Mouse (Mus musculus): ENCODE results near the gene Tchp. TPM values are rescaled to one million over a fixed set of nuclear protein-coding genes. Genes with fewer than 3 reads are reported as not detected.

The Tchp gene
- polyA plus RNA-seq, 1 experiment from 2014 or later: 10.5 TPM

DNA sequence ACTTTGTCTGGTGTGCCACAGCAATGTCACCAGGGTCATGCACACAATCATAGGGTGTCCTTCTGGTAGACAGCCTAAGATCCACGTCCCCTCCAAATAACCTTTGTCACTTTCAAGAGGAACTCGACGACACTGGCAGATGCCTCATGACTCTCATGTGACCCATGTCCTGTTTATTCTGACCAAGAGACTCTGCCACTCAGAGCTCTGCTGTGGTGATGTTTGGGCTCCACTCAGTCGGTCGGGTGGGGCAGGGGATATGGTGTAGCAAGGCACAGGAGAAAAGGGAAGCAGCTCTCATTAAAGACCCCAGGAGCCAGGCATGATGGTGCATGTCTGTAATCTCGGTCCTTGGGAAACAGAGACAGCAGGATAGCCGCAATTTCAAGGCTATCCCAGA lies 8.5 kb upstream of the Tchp start:
- Histone ChIP-seq H3K9ac (no peak overlapping the region), H3K9me3 (no peaks in the 10 kb centered on the region), H3K4me2 (replicated peaks) (no peak overlapping the region), H3K27me3 (replicated peaks) (no peaks in the 10 kb centered on the region), H3K4me1 (replicated peaks) (no peaks in the 10 kb centered on the region), H3K4me3 (replicated peaks) (no peak overlapping the region), H3K36me3 (no peaks in the 10 kb centered on the region), H3K27ac (no peak overlapping the region)
- no peak for ATAC-seq
- WGBS: 44% methylated on average over 7 of the region's 7 CpGs

GRCm38 (mm10) chr5:114702403-114703392 lies 4.9 kb upstream of the Tchp start:
- Histone ChIP-seq H3K27ac (no peak overlapping the region), H3K9ac (no peak overlapping the region), H3K27me3 (replicated peaks) (no peaks in the 10 kb centered on the region), H3K9me3 (no peaks in the 10 kb centered on the region), H3K4me3 (replicated peaks) (no peak overlapping the region), H3K4me1 (replicated peaks) (0 out of 2 replicates have a peak, but pooled peaks cover 3% of the 10 kb centered on the region), H3K4me2 (replicated peaks) (no peak overlapping the region), H3K36me3 (no peaks in the 10 kb centered on the region)
- WGBS: 55% methylated on average over 14 of the region's 14 CpGs
- ATAC-seq: peak; percentile 84

- no peaks in the 10 kb centered on the region for H3K9me3 ChIP-seq
- H3K4me2 ChIP-seq (replicated peaks): peak overlapping the region; percentile 71
- WGBS: 53% methylated on average over 15 of the region's 15 CpGs
- H3K9ac ChIP-seq: peak overlapping the region; percentile 86; the same call in 1 of the 2 replicates
- peak overlapping the region; percentile 81 for H3K4me3 ChIP-seq (replicated peaks)
- H3K4me1 ChIP-seq (replicated peaks): peaks cover 10% of the 10 kb centered on the region
- H3K27me3 ChIP-seq (replicated peaks): no peaks in the 10 kb centered on the region
- ATAC-seq: no peak
- 0 out of 2 replicates have a peak, but pooled peaks cover 6% of the 10 kb centered on the region for H3K36me3 ChIP-seq
- no peak overlapping the region for H3K27ac ChIP-seq
These were observed 931 bp downstream of the Tchp start for GRCm38 (mm10) chr5:114708491-114708890.

GRCm38 (mm10) chr5:114709357-114709756 lies 1.8 kb downstream of the Tchp start:
- Histone ChIP-seq H3K9me3 (no peaks in the 10 kb centered on the region), H3K9ac (no peak overlapping the region), H3K27me3 (replicated peaks) (no peaks in the 10 kb centered on the region), H3K4me2 (replicated peaks) (no peak overlapping the region), H3K4me1 (replicated peaks) (peaks cover 10% of the 10 kb centered on the region), H3K27ac (no peak overlapping the region), H3K4me3 (replicated peaks) (no peak overlapping the region), H3K36me3 (0 out of 2 replicates have a peak, but pooled peaks cover 7% of the 10 kb centered on the region)
- no peak for ATAC-seq
- WGBS: 90% methylated on average over 21 of the region's 21 CpGs

DNA sequence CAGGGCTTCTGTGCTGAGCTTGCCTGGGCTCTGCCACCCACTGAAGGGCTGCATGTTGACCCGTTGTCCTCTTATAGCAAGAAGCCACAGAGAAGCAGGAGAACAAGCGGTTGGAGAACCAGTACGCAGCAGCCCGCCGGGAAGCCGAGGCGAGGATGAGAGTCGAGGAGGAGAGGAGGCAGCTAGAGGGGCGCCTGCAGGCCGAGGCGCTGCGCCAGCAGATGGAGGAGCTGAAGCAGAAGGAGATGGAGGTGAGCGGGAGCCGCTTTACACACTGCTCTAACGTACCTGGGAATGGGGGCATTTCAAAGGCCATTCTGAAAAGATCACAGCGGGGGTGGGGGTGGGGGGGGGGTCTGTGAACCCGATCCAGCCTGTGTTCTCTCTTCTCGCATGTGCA lies 7.0 kb downstream of the Tchp start:
- Histone ChIP-seq H3K9me3 (no peaks in the 10 kb centered on the region), H3K4me1 (replicated peaks) (peaks cover 3% of the 10 kb centered on the region; the same call in 1 of the 2 replicates), H3K36me3 (peaks cover 22% of the 10 kb centered on the region), H3K9ac (no peak overlapping the region), H3K4me2 (replicated peaks) (no peak overlapping the region), H3K27ac (no peak overlapping the region), H3K4me3 (replicated peaks) (no peak overlapping the region), H3K27me3 (replicated peaks) (no peaks in the 10 kb centered on the region)
- 94% methylated on average over 18 of the region's 18 CpGs for WGBS
- no peak for ATAC-seq

- H3K4me3 ChIP-seq (replicated peaks): no peak overlapping the region
- no peak overlapping the region for H3K27ac ChIP-seq
- H3K27me3 ChIP-seq (replicated peaks): no peaks in the 10 kb centered on the region
- H3K4me1 ChIP-seq (replicated peaks): peaks cover 4% of the 10 kb centered on the region; the same call in 1 of the 2 replicates
- H3K4me2 ChIP-seq (replicated peaks): no peak overlapping the region
- H3K9me3 ChIP-seq: no peaks in the 10 kb centered on the region
- ATAC-seq: no peak
- WGBS: 90% methylated on average over 12 of the region's 12 CpGs
- no peak overlapping the region for H3K9ac ChIP-seq
- peaks cover 26% of the 10 kb centered on the region for H3K36me3 ChIP-seq
These were observed 9.7 kb downstream of the Tchp start for GRCm38 (mm10) chr5:114717292-114717691.

DNA sequence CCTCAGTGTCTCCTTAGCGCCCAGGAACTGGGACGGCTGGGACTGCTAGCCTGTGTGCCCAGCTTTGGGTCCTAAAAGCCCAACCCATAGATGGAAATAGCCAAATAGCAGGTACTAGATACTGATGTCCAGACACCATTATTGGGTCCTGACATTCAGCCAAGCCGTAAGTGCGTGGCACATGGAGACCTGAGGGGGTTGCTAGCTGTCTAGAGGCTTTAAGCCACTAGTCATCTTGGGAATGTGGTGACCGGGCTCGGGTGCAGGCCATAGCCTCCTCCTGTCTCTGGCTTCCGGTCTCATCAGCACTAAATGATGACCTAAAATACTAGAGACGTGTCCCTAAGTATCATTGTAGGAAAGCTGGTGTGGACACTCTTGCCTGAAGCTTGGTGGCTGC lies 10.4 kb downstream of the Tchp start:
- no peaks in the 10 kb centered on the region for H3K27me3 ChIP-seq (replicated peaks)
- H3K9ac ChIP-seq: no peak overlapping the region
- no peak overlapping the region for H3K4me3 ChIP-seq (replicated peaks)
- no peaks in the 10 kb centered on the region for H3K9me3 ChIP-seq
- ATAC-seq: no peak
- WGBS: 93% methylated on average over 8 of the region's 8 CpGs
- H3K4me1 ChIP-seq (replicated peaks): peaks cover 4% of the 10 kb centered on the region; the same call in 1 of the 2 replicates
- no peak overlapping the region for H3K27ac ChIP-seq
- H3K4me2 ChIP-seq (replicated peaks): no peak overlapping the region
- peaks cover 26% of the 10 kb centered on the region for H3K36me3 ChIP-seq

DNA sequence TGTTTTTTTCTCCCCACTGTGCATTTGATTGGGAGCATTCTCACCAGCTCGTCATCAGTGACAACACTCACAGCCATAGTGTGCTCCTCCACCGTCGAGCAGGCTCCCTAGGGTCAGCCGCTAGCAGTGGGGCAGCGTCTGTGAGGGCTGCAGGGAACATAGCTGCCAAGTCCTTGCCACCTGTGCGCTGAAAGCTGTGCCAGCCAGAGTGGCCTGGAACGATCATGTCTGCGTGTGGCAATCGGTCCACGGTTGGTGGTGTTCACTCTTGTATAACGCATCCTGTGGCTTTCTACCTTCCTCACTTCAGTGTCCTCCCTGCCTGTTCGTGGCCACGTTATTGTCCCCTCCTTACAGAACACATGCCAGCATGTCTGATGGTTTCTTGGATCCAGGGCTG lies 10.9 kb downstream of the Tchp start:
- no peak; the same call in 1 of the 2 replicates for ATAC-seq
- Histone ChIP-seq H3K27ac (no peak overlapping the region), H3K36me3 (peaks cover 24% of the 10 kb centered on the region)

GRCm38 (mm10) chr5:114719003-114719927 lies 11.7 kb downstream of the Tchp start:
- H3K27me3 ChIP-seq (replicated peaks): no peaks in the 10 kb centered on the region
- peaks cover 24% of the 10 kb centered on the region for H3K36me3 ChIP-seq
- no peaks in the 10 kb centered on the region for H3K9me3 ChIP-seq
- WGBS: 72% methylated on average over 20 of the region's 20 CpGs
- 0 out of 2 replicates have a peak overlapping the region, but pooled peaks have one; percentile 13 for H3K4me2 ChIP-seq (replicated peaks)
- no peak overlapping the region for H3K27ac ChIP-seq
- no peak overlapping the region for H3K4me3 ChIP-seq (replicated peaks)
- peak; percentile 95 for ATAC-seq
- H3K4me1 ChIP-seq (replicated peaks): peaks cover 4% of the 10 kb centered on the region; the same call in 1 of the 2 replicates
- H3K9ac ChIP-seq: no peak overlapping the region

More for the DNA sequence above, 10.9 kb downstream of the Tchp start:
- Histone ChIP-seq H3K4me2 (replicated peaks) (0 out of 2 replicates have a peak overlapping the region, but pooled peaks have one; percentile 13), H3K27me3 (replicated peaks) (no peaks in the 10 kb centered on the region), H3K9me3 (no peaks in the 10 kb centered on the region), H3K4me3 (replicated peaks) (no peak overlapping the region), H3K9ac (no peak overlapping the region), H3K4me1 (replicated peaks) (peaks cover 4% of the 10 kb centered on the region; the same call in 1 of the 2 replicates)
- 85% methylated on average over 13 of the region's 13 CpGs for WGBS

GRCm38 (mm10) chr5:114719928-114720270 lies 12.3 kb downstream of the Tchp start:
- H3K9me3 ChIP-seq: no peaks in the 10 kb centered on the region
- ATAC-seq: no peak
- no peak overlapping the region for H3K4me2 ChIP-seq (replicated peaks)
- H3K9ac ChIP-seq: no peak overlapping the region
- H3K36me3 ChIP-seq: peaks cover 24% of the 10 kb centered on the region
- no peak overlapping the region for H3K27ac ChIP-seq
- WGBS: 92% methylated on average over 6 of the region's 6 CpGs
- H3K4me3 ChIP-seq (replicated peaks): no peak overlapping the region
- peaks cover 4% of the 10 kb centered on the region; the same call in 1 of the 2 replicates for H3K4me1 ChIP-seq (replicated peaks)
- H3K27me3 ChIP-seq (replicated peaks): no peaks in the 10 kb centered on the region

- Histone ChIP-seq H3K4me3 (replicated peaks) (no peak overlapping the region), H3K4me2 (replicated peaks) (no peak overlapping the region), H3K4me1 (replicated peaks) (peaks cover 7% of the 10 kb centered on the region; the same call in 1 of the 2 replicates), H3K36me3 (peaks cover 17% of the 10 kb centered on the region), H3K9me3 (no peaks in the 10 kb centered on the region), H3K9ac (no peak overlapping the region), H3K27ac (no peak overlapping the region), H3K27me3 (replicated peaks) (no peaks in the 10 kb centered on the region)
- 89% methylated on average over 11 of the region's 11 CpGs for WGBS
- ATAC-seq: no peak
These were observed 13.2 kb downstream of the Tchp start for GRCm38 (mm10) chr5:114720784-114721183.

- no peak for ATAC-seq
- H3K4me1 ChIP-seq (replicated peaks): peaks cover 7% of the 10 kb centered on the region; the same call in 1 of the 2 replicates
- no peak overlapping the region for H3K4me2 ChIP-seq (replicated peaks)
- no peaks in the 10 kb centered on the region for H3K9me3 ChIP-seq
- H3K9ac ChIP-seq: no peak overlapping the region
- H3K27ac ChIP-seq: no peak overlapping the region
- peaks cover 8% of the 10 kb centered on the region; the same call in 1 of the 2 replicates for H3K36me3 ChIP-seq
- H3K4me3 ChIP-seq (replicated peaks): no peak overlapping the region
- H3K27me3 ChIP-seq (replicated peaks): no peaks in the 10 kb centered on the region
- 91% methylated on average over 10 of the region's 10 CpGs for WGBS
These were observed 14.4 kb downstream of the Tchp start for GRCm38 (mm10) chr5:114721969-114722368.
